In the genomic region with DNA sequence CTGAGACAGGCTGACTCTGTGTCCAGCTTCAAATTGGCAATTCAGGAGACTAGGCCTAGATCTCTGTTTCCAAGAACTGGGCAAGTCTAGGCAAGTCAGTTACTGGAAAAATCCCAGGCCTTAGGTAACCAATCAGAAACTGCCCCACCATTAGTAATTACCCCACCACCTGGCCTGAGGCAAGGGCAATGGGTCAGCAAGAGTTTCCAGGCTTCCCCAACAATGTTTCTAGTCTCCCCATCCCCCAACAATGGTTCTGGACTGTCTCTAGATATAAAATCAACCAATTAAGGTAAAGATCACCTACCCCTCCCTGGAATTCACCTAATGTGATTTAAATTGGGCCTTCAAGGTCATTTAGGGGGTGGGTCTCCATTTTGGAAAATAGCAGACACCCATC, we compare ENCODE assay signal across 20 mouse cellular contexts.
"Had no signal": no experiment of that assay in that cellular context is flagged by ENCODE, and none has a peak within 500 bp of the region (broad histone marks: within the 10 kb centered on the region; RNA-seq: fewer than 3 reads in every experiment).

No protein-coding gene starts in this region.

- H3K4me1 ChIP-seq: intestine, embryonic 15.5 days; limb, embryonic 12.5 days; limb, embryonic 15.5 days; lung, embryonic 15.5 days; megakaryocyte, embryonic 14.5 days; midbrain, embryonic 10.5 days; neural tube, embryonic 12.5 days; neural tube, embryonic 15.5 days; stomach, embryonic 15.5 days had no signal

- H3K9ac ChIP-seq: intestine, embryonic 15.5 days; limb, embryonic 12.5 days; limb, embryonic 15.5 days; liver, embryonic 14.5 days; liver, postnatal 0 days; lung, embryonic 15.5 days; neural tube, embryonic 12.5 days; neural tube, embryonic 15.5 days; stomach, embryonic 15.5 days had no signal

- H3K36me3 ChIP-seq: intestine, embryonic 15.5 days; limb, embryonic 12.5 days; limb, embryonic 15.5 days; lung, embryonic 15.5 days; midbrain, embryonic 10.5 days; neural tube, embryonic 12.5 days; neural tube, embryonic 15.5 days; stomach, embryonic 15.5 days had no signal

- DNase-seq: left cerebral cortex, postnatal 4 days; liver, postnatal 0 days; lung, postnatal 10 days; lung, postnatal 36 days; midbrain, embryonic 14.5 days; right cerebral cortex, adult 18-20 months; right cerebral cortex, postnatal 14 days; right cerebral cortex, postnatal 4 days; thymus, postnatal 25 days had no signal

- H3K9me3 ChIP-seq: intestine, embryonic 15.5 days; limb, embryonic 12.5 days; limb, embryonic 15.5 days; lung, embryonic 15.5 days; megakaryocyte, embryonic 14.5 days; midbrain, embryonic 10.5 days; neural tube, embryonic 12.5 days; neural tube, embryonic 15.5 days; stomach, embryonic 15.5 days had no signal

- H3K27ac ChIP-seq: intestine, embryonic 15.5 days; limb, embryonic 12.5 days; limb, embryonic 15.5 days; liver, embryonic 14.5 days; lung, embryonic 15.5 days; midbrain, embryonic 10.5 days; neural tube, embryonic 12.5 days; neural tube, embryonic 15.5 days; stomach, embryonic 15.5 days had no signal

- ATAC-seq: intestine, embryonic 15.5 days; liver, postnatal 0 days had no signal

- H3K4me2 ChIP-seq: intestine, embryonic 15.5 days; limb, embryonic 12.5 days; limb, embryonic 15.5 days; liver, embryonic 11.5 days; lung, embryonic 15.5 days; neural tube, embryonic 12.5 days; neural tube, embryonic 15.5 days; stomach, embryonic 15.5 days had no signal

- H3K27me3 ChIP-seq: intestine, embryonic 15.5 days; limb, embryonic 12.5 days; limb, embryonic 15.5 days; lung, embryonic 15.5 days; megakaryocyte, embryonic 14.5 days; neural tube, embryonic 12.5 days; neural tube, embryonic 15.5 days; stomach, embryonic 15.5 days had no signal

- H3K4me3 ChIP-seq: intestine, embryonic 15.5 days; limb, embryonic 12.5 days; limb, embryonic 15.5 days; lung, embryonic 15.5 days; megakaryocyte, embryonic 14.5 days; midbrain, embryonic 10.5 days; neural tube, embryonic 12.5 days; neural tube, embryonic 15.5 days; stomach, embryonic 15.5 days had no signal
